Mouse (Mus musculus) hindbrain, embryonic 15.5 days (tissue): ENCODE results near the gene Stk11. TPM values are rescaled to one million over a fixed set of nuclear protein-coding genes. Genes with fewer than 3 reads are reported as not detected.

ENCODE experiments used
- ATAC-seq: fragments of 200-750 bp; cut with Nextera tagmentation; 2 replicates; pipeline ENCODE4 v1.8.0; 2017; ENCODE audit warnings: low read depth, moderate number of reproducible peaks, moderate TSS enrichment; ENCODE audit not compliant: low FRiP score
- H3K27ac ChIP-seq: fragments of 300-500 bp; sonication (generic); replicated peaks from 2 replicates; pipeline ENCODE4 v1.5.1; 2015; ENCODE audit warnings: mild to moderate bottlenecking, inconsistent platforms
- H3K27me3 ChIP-seq: fragments of 300-500 bp; sonication (generic); 2 replicates; pipeline ENCODE4 v1.6.1; 2015; ENCODE audit warnings: control low read depth, inconsistent platforms
- H3K36me3 ChIP-seq: fragments of 300-500 bp; sonication (generic); 2 replicates; pipeline ENCODE4 v1.6.1; 2015; ENCODE audit warnings: control low read depth, inconsistent platforms
- H3K4me1 ChIP-seq: fragments of 300-500 bp; sonication (generic); replicated peaks from 2 replicates; pipeline ENCODE4 v1.6.1; 2015; ENCODE audit warnings: control low read depth, inconsistent platforms
- H3K4me2 ChIP-seq: fragments of 300-500 bp; sonication (generic); 2 replicates; pipeline ENCODE4 v1.6.1; 2015; ENCODE audit warnings: moderate library complexity, mild to moderate bottlenecking, inconsistent platforms
- H3K4me3 ChIP-seq: fragments of 300-500 bp; sonication (generic); 2 replicates; pipeline ENCODE4 v1.5.1; 2015; ENCODE audit warnings: mild to moderate bottlenecking, inconsistent platforms
- H3K9ac ChIP-seq: fragments of 300-500 bp; sonication (generic); 2 replicates; pipeline ENCODE4 v1.6.1; 2015; ENCODE audit warnings: inconsistent platforms
- H3K9me3 ChIP-seq: fragments of 300-500 bp; sonication (generic); 2 replicates; pipeline ENCODE4 v1.6.1; 2016; ENCODE audit warnings: control low read depth, inconsistent platforms
- WGBS: fragments of 180-500 bp; shearing (Covaris S2); methylation state at CpG from one replicate; pipeline ENCODE4 v1.1.7; 2015; 5-methylcytosine and 5-hydroxymethylcytosine counted together
- polyA plus RNA-seq: library from polyadenylated mRNA; unstranded; fragments of >200 nt; fragmentation: Nextera tagmentation; extraction: Ambion mirVana; gene quantifications from 2 replicates; pipeline ENCODE4 v1.2.1, GENCODE M21; 2015

Gene Stk11
- polyA plus RNA-seq, 1 experiment from 2014 or later, result 20.0 TPM

GRCm38 (mm10) chr10:80140666-80141035, 25.0 kb downstream of the Stk11 start, which contains the start of gene Cbarp:
TSS of gene Cbarp (minus strand) at chr10:80140835.
- Histone ChIP-seq H3K36me3 (peaks cover 21% of the 10 kb centered on the region), H3K27ac (peak within 1 kb of the TSS; percentile 97), H3K9ac (peak within 1 kb of the TSS; percentile 96), H3K27me3 (no peaks in the 10 kb centered on the region), H3K4me1 (peaks cover 67% of the 10 kb centered on the region), H3K4me3 (peak within 1 kb of the TSS; percentile 84), H3K4me2 (peak within 1 kb of the TSS; percentile 85), H3K9me3 (no peaks in the 10 kb centered on the region)
- ATAC-seq, result no peak
- WGBS, result 69% methylated on average over 10 of the region's 10 CpGs

GRCm38 (mm10) chr10:80141243-80141642, 25.6 kb downstream of the Stk11 start:
- Histone ChIP-seq H3K36me3 (peaks cover 16% of the 10 kb centered on the region), H3K4me2 (peak overlapping the region; percentile 85), H3K9ac (peak overlapping the region; percentile 41), H3K9me3 (no peaks in the 10 kb centered on the region), H3K27me3 (no peaks in the 10 kb centered on the region), H3K4me1 (peaks cover 67% of the 10 kb centered on the region), H3K4me3 (peak overlapping the region; percentile 84), H3K27ac (peak overlapping the region; percentile 92)
- ATAC-seq, result peak; percentile 67
- WGBS, result under 1% methylated on average over 29 of the region's 29 CpGs

DNA sequence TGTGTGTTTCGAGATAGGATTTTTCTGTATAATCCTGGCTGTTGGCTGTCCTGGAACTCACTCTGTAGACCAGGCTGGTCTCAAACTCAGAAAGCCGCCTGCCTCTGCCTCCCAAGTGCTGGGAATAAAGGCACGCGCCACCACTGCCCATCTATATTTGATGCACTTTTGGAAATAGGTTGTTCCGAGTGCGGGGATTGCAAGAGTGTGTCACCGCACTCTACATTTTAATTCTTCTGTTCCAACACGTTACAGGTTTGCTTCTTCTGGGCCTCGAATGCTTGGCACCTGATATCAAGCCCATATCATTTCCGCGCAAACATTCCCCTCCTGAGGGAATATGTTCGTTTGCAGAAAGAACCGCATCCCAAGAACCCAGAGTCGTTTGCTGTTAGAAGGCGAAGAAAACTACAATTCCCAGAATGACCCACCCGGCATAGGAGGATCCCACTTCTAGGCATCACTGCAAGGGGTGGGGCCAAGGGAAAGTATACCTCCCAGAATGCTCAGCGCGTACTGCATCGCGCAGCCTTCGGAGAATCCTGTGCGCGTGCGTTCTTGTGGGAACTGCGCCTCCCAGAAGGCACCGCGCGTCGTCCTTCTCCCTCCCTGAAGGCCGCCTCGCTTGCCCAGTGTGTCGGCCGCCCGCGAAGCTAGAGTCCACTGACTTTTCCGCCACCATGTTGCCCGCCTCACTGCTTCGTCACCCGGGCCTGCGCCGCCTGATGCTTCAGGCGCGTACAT, 26.4 kb downstream of the Stk11 start:
- ATAC-seq, result peak; percentile 85

GRCm38 (mm10) chr10:80142530-80142925, 26.9 kb downstream of the Stk11 start:
- Histone ChIP-seq H3K9ac (peak overlapping the region; percentile 97), H3K4me2 (peak overlapping the region; percentile 85), H3K9me3 (no peaks in the 10 kb centered on the region), H3K27ac (peak overlapping the region; percentile 92), H3K27me3 (no peaks in the 10 kb centered on the region), H3K4me3 (peak overlapping the region; percentile 84), H3K36me3 (peaks cover 16% of the 10 kb centered on the region), H3K4me1 (peaks cover 59% of the 10 kb centered on the region)
- ATAC-seq, result no peak
- 0% methylated on average over 15 of the region's 15 CpGs for WGBS

More for the DNA sequence above, 26.4 kb downstream of the Stk11 start:
- H3K36me3 ChIP-seq, result peaks cover 16% of the 10 kb centered on the region
- H3K9me3 ChIP-seq, result no peaks in the 10 kb centered on the region
- peak overlapping the region; percentile 92 for H3K27ac ChIP-seq
- H3K9ac ChIP-seq, result peak overlapping the region; percentile 97
- peaks cover 62% of the 10 kb centered on the region for H3K4me1 ChIP-seq
- H3K27me3 ChIP-seq, result no peaks in the 10 kb centered on the region
- peak overlapping the region; percentile 84 for H3K4me3 ChIP-seq
- peak overlapping the region; percentile 85 for H3K4me2 ChIP-seq
- under 1% methylated on average over 42 of the region's 43 CpGs for WGBS

DNA sequence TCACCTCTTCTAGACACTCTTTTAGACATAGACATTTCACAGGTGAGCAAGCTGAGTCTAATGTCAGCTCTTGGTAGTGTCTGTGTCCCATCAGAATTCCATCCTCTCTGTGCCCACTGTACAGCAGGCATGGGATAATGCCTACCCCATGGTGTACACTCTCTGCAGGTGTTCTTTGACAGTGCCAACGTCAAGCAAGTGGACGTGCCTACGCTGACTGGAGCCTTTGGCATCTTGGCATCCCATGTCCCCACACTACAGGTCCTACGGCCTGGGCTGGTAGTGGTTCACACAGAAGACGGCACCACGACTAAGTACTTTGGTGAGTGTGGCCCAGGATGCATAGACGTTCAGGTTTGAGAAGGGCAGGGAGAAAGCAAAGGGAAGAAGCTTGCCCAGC, 28.1 kb downstream of the Stk11 start:
- Histone ChIP-seq H3K4me3 (no peak overlapping the region), H3K9ac (no peak overlapping the region), H3K9me3 (no peaks in the 10 kb centered on the region), H3K27me3 (no peaks in the 10 kb centered on the region), H3K4me2 (peak overlapping the region; percentile 85; the same call in 1 of the 2 replicates), H3K4me1 (peaks cover 55% of the 10 kb centered on the region), H3K27ac (no peak overlapping the region), H3K36me3 (peaks cover 16% of the 10 kb centered on the region)
- ATAC-seq, result no peak
- WGBS, result 87% methylated on average over 7 of the region's 7 CpGs

GRCm38 (mm10) chr10:80144159-80144558, 28.6 kb downstream of the Stk11 start:
- Histone ChIP-seq H3K4me3 (no peak overlapping the region), H3K4me2 (no peak overlapping the region), H3K27me3 (no peaks in the 10 kb centered on the region), H3K9ac (no peak overlapping the region), H3K4me1 (peaks cover 55% of the 10 kb centered on the region), H3K36me3 (peaks cover 16% of the 10 kb centered on the region), H3K9me3 (no peaks in the 10 kb centered on the region), H3K27ac (no peak overlapping the region)
- no peak for ATAC-seq
- 96% methylated on average over 12 of the region's 12 CpGs for WGBS

GRCm38 (mm10) chr10:80144864-80145838, 29.5 kb downstream of the Stk11 start:
- ATAC-seq, result no peak
- H3K4me2 ChIP-seq, result no peak overlapping the region
- H3K27me3 ChIP-seq, result no peaks in the 10 kb centered on the region
- peaks cover 16% of the 10 kb centered on the region for H3K36me3 ChIP-seq
- 69% methylated on average over 20 of the region's 20 CpGs for WGBS
- peaks cover 52% of the 10 kb centered on the region for H3K4me1 ChIP-seq
- no peaks in the 10 kb centered on the region for H3K9me3 ChIP-seq
- no peak overlapping the region for H3K9ac ChIP-seq
- H3K27ac ChIP-seq, result no peak overlapping the region
- H3K4me3 ChIP-seq, result no peak overlapping the region

DNA sequence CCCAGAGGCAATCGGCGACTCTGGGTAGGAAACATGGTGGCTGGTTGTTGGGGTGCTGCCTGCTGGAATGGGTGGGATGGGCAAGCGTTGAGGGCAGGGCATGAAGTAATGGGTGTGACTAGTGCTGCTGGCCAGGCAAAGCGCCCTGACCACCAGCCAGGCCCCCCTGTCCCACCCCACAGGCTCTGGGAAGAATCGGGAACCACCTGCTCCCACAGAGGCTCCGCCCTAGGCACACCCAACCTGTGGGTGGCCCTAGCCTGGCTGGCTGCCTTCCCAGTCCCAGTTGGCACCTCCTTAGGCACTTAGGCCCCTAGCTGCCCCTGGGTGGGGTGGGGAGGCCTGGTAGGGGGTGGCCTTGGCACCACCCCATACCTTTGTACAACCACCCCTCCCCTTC, 30.3 kb downstream of the Stk11 start:
- Histone ChIP-seq H3K9ac (no peak overlapping the region), H3K4me1 (peaks cover 47% of the 10 kb centered on the region), H3K9me3 (no peaks in the 10 kb centered on the region), H3K27ac (no peak overlapping the region), H3K27me3 (no peaks in the 10 kb centered on the region), H3K4me3 (no peak overlapping the region), H3K4me2 (no peak overlapping the region), H3K36me3 (peaks cover 16% of the 10 kb centered on the region)
- 79% methylated on average over 6 of the region's 6 CpGs for WGBS
- ATAC-seq, result no peak

- Histone ChIP-seq H3K4me2 (no peak overlapping the region), H3K4me1 (peaks cover 42% of the 10 kb centered on the region), H3K36me3 (peaks cover 16% of the 10 kb centered on the region), H3K27ac (no peak overlapping the region), H3K4me3 (no peak overlapping the region), H3K27me3 (no peaks in the 10 kb centered on the region), H3K9ac (no peak overlapping the region), H3K9me3 (no peaks in the 10 kb centered on the region)
- no peak for ATAC-seq
- 79% methylated on average over 4 of the region's 4 CpGs for WGBS
Measured at GRCm38 (mm10) chr10:80146568-80147011, 31.0 kb downstream of the Stk11 start.

DNA sequence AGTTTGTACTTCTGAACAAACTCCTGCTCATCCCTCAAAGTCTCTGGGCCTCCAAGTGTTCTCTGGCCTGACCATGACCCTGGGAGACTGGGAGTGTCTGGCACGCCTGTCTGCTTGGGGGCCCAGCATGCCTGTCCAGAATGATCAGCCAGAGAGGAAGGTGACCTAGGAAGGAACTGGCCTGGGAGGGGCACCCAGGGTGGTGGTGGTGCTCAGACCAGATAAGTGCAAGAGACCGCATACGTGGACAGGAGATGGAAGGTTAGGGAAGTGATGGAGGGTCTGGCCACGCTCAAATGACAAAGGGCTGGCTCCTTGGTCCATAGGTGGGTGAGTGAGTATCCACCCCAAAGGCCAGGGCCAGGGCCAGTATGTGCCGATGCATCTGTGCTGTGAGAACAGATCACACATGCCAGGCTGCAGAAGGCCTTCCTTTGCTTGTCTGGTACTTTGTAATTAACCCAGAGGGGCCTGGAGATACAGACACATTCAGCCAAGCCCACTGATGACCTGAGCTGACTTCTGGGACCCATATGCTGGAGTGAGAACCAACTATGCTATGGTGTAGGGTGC, 31.6 kb downstream of the Stk11 start:
- Histone ChIP-seq H3K27ac (peak overlapping the region; percentile 100), H3K36me3 (peaks cover 16% of the 10 kb centered on the region), H3K4me2 (peak overlapping the region; percentile 96), H3K9ac (peak overlapping the region; percentile 97), H3K27me3 (no peaks in the 10 kb centered on the region), H3K9me3 (no peaks in the 10 kb centered on the region), H3K4me1 (peaks cover 45% of the 10 kb centered on the region), H3K4me3 (peak overlapping the region; percentile 87)
- 80% methylated on average over 5 of the region's 5 CpGs for WGBS
- ATAC-seq, result no peak

- H3K9me3 ChIP-seq, result no peaks in the 10 kb centered on the region
- 1% methylated on average over 39 of the region's 42 CpGs for WGBS
- H3K27me3 ChIP-seq, result no peaks in the 10 kb centered on the region
- peak within 1 kb of the TSS; percentile 87 for H3K4me3 ChIP-seq
- peaks cover 48% of the 10 kb centered on the region for H3K4me1 ChIP-seq
- peak within 1 kb of the TSS; percentile 100 for H3K27ac ChIP-seq
- H3K9ac ChIP-seq, result peak within 1 kb of the TSS; percentile 97
- peaks cover 16% of the 10 kb centered on the region for H3K36me3 ChIP-seq
- H3K4me2 ChIP-seq, result peak within 1 kb of the TSS; percentile 96
- ATAC-seq, result peak; percentile 36
Measured at GRCm38 (mm10) chr10:80147719-80148601, 32.4 kb downstream of the Stk11 start, which contains the start of gene Midn. TSS of gene Midn (plus strand) at chr10:80148272.
